Mouse (Mus musculus): ENCODE data around the gene Cfap77. TPM values are rescaled to one million over a fixed set of nuclear protein-coding genes. Genes with fewer than 3 reads are reported as not detected.

Gene Cfap77
- total RNA-seq, 2 experiments from 2014 or later, result 2.2 to 2.4 TPM

Other genes starting within 250 kb of the Cfap77 start
- 17.8 and 21.7 TPM in 2 replicates for gene Gtf3c4, start 214.7 kb downstream of the Cfap77 start, total RNA-seq (2014; fragmentation: Nextera tagmentation)
- 24.7 TPM in 2 replicates for gene Gtf3c4, start 214.7 kb downstream of the Cfap77 start, total RNA-seq (2017)
- gene Ddx31, start 214.7 kb downstream of the Cfap77 start, total RNA-seq (2014; fragmentation: Nextera tagmentation), result 10.6 and 12.5 TPM in 2 replicates
- 10.0 and 12.7 TPM in 2 replicates for gene Ddx31, start 214.7 kb downstream of the Cfap77 start, total RNA-seq (2017)
- 0.27 TPM in 1 of 2 replicates, not detected in the other for gene Barhl1, start 138.4 kb downstream of the Cfap77 start, total RNA-seq (2014; fragmentation: Nextera tagmentation)
- gene Barhl1, start 138.4 kb downstream of the Cfap77 start, total RNA-seq (2017), result not detected in 2 replicates
- gene Ttf1, start 5.2 kb upstream of the Cfap77 start, total RNA-seq (2014; fragmentation: Nextera tagmentation), result 23.8 and 24.3 TPM in 2 replicates
- gene Ttf1, start 5.2 kb upstream of the Cfap77 start, total RNA-seq (2017), result 20.0 and 22.5 TPM in 2 replicates
- gene Setx, start 69.1 kb upstream of the Cfap77 start, total RNA-seq (2014; fragmentation: Nextera tagmentation), result 31.7 and 51.4 TPM in 2 replicates
- 60.2 and 116 TPM in 2 replicates for gene Setx, start 69.1 kb upstream of the Cfap77 start, total RNA-seq (2017)
- gene Ntng2, start 197.9 kb upstream of the Cfap77 start, total RNA-seq (2014; fragmentation: Nextera tagmentation), result 2.3 and 2.8 TPM in 2 replicates
- gene Ntng2, start 197.9 kb upstream of the Cfap77 start, total RNA-seq (2017), result not detected in 2 replicates